Mouse (Mus musculus) midbrain, postnatal 0 days (tissue): ENCODE results near the gene Sgsm2. TPM values are rescaled to one million over a fixed set of nuclear protein-coding genes. Genes with fewer than 3 reads are reported as not detected.
A peak's percentile ranks its signal among the peaks of the same experiment; 100 is the strongest.

Experiments
- ATAC-seq: fragments of 200-750 bp; cut with Nextera tagmentation; 2 replicates; pipeline ENCODE4 v1.8.0; 2017; ENCODE audit warnings: moderate number of reproducible peaks, mild to moderate bottlenecking, moderate TSS enrichment, moderate library complexity; ENCODE audit not compliant: low FRiP score
- DNase-seq: peaks from one replicate; pipeline ENCODE4 v3.0.0-alpha.2; 2015; ENCODE audit warnings: low spot score
- H3K27ac ChIP-seq: fragments of 300-500 bp; sonication (generic); 2 replicates; pipeline ENCODE4 v1.5.1; 2014; ENCODE audit warnings: low read depth, mild to moderate bottlenecking, low read length, mixed read lengths
- H3K27me3 ChIP-seq: fragments of 300-500 bp; sonication (generic); 2 replicates; pipeline ENCODE4 v1.6.1; 2014; ENCODE audit warnings: low read length, control low read depth, mixed read lengths; ENCODE audit not compliant: insufficient read depth
- H3K36me3 ChIP-seq: fragments of 300-500 bp; sonication (generic); 2 replicates; pipeline ENCODE4 v1.6.1; 2014; ENCODE audit warnings: low read length, control low read depth, mixed read lengths; ENCODE audit not compliant: insufficient read depth
- H3K4me1 ChIP-seq: fragments of 300-500 bp; sonication (generic); 2 replicates; pipeline ENCODE4 v1.6.1; 2014; ENCODE audit warnings: mild to moderate bottlenecking, control low read depth, antibody characterized with exemption, low read length, mixed read lengths; ENCODE audit not compliant: insufficient read depth
- H3K4me2 ChIP-seq: fragments of 300-500 bp; sonication (generic); 2 replicates; pipeline ENCODE4 v1.6.1; 2014; ENCODE audit warnings: low read depth, mild to moderate bottlenecking, low read length, mixed read lengths; ENCODE audit not compliant: poor library complexity, severe bottlenecking
- H3K4me3 ChIP-seq: fragments of 300-500 bp; sonication (generic); 2 replicates; pipeline ENCODE4 v1.5.1; 2014; ENCODE audit warnings: low read depth, mild to moderate bottlenecking, low read length, moderate library complexity
- H3K9ac ChIP-seq: fragments of 300-500 bp; sonication (generic); replicated peaks from 2 replicates; pipeline ENCODE4 v1.6.1; 2014; ENCODE audit warnings: mild to moderate bottlenecking, low read length, moderate library complexity, mixed read lengths; ENCODE audit not compliant: poor library complexity, severe bottlenecking
- H3K9me3 ChIP-seq: fragments of 300-500 bp; sonication (generic); 2 replicates; pipeline ENCODE4 v1.6.1; 2016; ENCODE audit warnings: low read length, control low read depth
- CTCF ChIP-seq: IDR thresholded peaks from 2 replicates; pipeline ENCODE4 v1.5.1; 2016; ENCODE audit warnings: antibody characterized with exemption, mild to moderate bottlenecking
- WGBS: fragments of 180-500 bp; shearing (Covaris S2); extraction: QIAGEN DNeasy Blood & Tissue Kit; methylation state at CpG from one replicate; pipeline ENCODE4 v1.1.7; 2014; 5-methylcytosine and 5-hydroxymethylcytosine counted together
- polyA plus RNA-seq: library from polyadenylated mRNA; unstranded; fragments of >200 nt; fragmentation: Nextera tagmentation; extraction: Ambion mirVana; gene quantifications from 2 replicates; pipeline ENCODE4 v1.2.1, GENCODE M21; 2015
- total RNA-seq: library from RNA; depleted of rRNA; stranded (reverse); fragments of >200 nt; gene quantifications from 2 replicates; pipeline ENCODE4 v1.2.3, GENCODE M21; 2014

Gene Sgsm2
- total and polyA plus RNA-seq, 2 experiments from 2014 or later, result 28.8 to 49.1 TPM

- peaks cover 13% of the 10 kb centered on the region for H3K4me1 ChIP-seq
- H3K9ac ChIP-seq, result no peak overlapping the region
- H3K27ac ChIP-seq, result no peak overlapping the region
- no peaks in the 10 kb centered on the region for H3K36me3 ChIP-seq
- H3K4me3 ChIP-seq, result no peak overlapping the region
- ATAC-seq, result no peak
- 54% methylated on average over 1 of the region's 1 CpGs for WGBS
- H3K27me3 ChIP-seq, result no peaks in the 10 kb centered on the region
- no peak for DNase-seq
- TF ChIP-seq CTCF, result no peak
- H3K9me3 ChIP-seq, result no peaks in the 10 kb centered on the region
- no peak overlapping the region for H3K4me2 ChIP-seq
Observed at GRCm38 (mm10) chr11:74834359-74834638, 62.6 kb downstream of the Sgsm2 start.

- H3K4me1 ChIP-seq, result peaks cover 13% of the 10 kb centered on the region
- no peak overlapping the region for H3K27ac ChIP-seq
- no peak overlapping the region for H3K4me3 ChIP-seq
- H3K36me3 ChIP-seq, result no peaks in the 10 kb centered on the region
- no peak for DNase-seq
- H3K4me2 ChIP-seq, result peak overlapping the region; percentile 83
- WGBS, result 85% methylated on average over 8 of the region's 8 CpGs
- no peak for ATAC-seq
- TF ChIP-seq CTCF, result no peak
- no peaks in the 10 kb centered on the region for H3K27me3 ChIP-seq
- no peaks in the 10 kb centered on the region for H3K9me3 ChIP-seq
- H3K9ac ChIP-seq, result 0 out of 2 replicates have a peak overlapping the region, but pooled peaks have one; percentile 80
Observed at GRCm38 (mm10) chr11:74833536-74834358, 63.1 kb downstream of the Sgsm2 start.

- ATAC-seq (no peak), DNase-seq (peak; percentile 71)
- H3K4me1 ChIP-seq, result peaks cover 11% of the 10 kb centered on the region
- TF ChIP-seq CTCF, result no peak
- peak overlapping the region; percentile 91 for H3K27ac ChIP-seq
- no peaks in the 10 kb centered on the region for H3K36me3 ChIP-seq
- H3K27me3 ChIP-seq, result no peaks in the 10 kb centered on the region
- under 1% methylated on average over 26 of the region's 26 CpGs for WGBS
- H3K4me2 ChIP-seq, result peak overlapping the region; percentile 83
- H3K4me3 ChIP-seq, result peak overlapping the region; percentile 69
- H3K9me3 ChIP-seq, result no peaks in the 10 kb centered on the region
- H3K9ac ChIP-seq, result peak overlapping the region; percentile 80
Observed at GRCm38 (mm10) chr11:74832503-74833143, 64.2 kb downstream of the Sgsm2 start.

- DNase-seq (peak; percentile 97), ATAC-seq (peak; percentile 75)
- Histone ChIP-seq H3K4me3 (peak overlapping the region; percentile 69), H3K9me3 (no peaks in the 10 kb centered on the region), H3K4me2 (peak overlapping the region; percentile 83), H3K9ac (peak overlapping the region; percentile 80), H3K27me3 (no peaks in the 10 kb centered on the region), H3K27ac (peak overlapping the region; percentile 91), H3K4me1 (peaks cover 10% of the 10 kb centered on the region; the same call in 1 of the 2 replicates), H3K36me3 (no peaks in the 10 kb centered on the region)
- TF ChIP-seq CTCF, result no peak
- under 1% methylated on average over 56 of the region's 61 CpGs for WGBS
Observed at GRCm38 (mm10) chr11:74831606-74832451, 65.0 kb downstream of the Sgsm2 start.

GRCm38 (mm10) chr11:74831191-74831605 is 65.7 kb downstream of the Sgsm2 start:
- H3K9me3 ChIP-seq, result no peaks in the 10 kb centered on the region
- TF ChIP-seq CTCF, result no peak
- ATAC-seq (no peak), DNase-seq (peak; percentile 56)
- H3K27ac ChIP-seq, result peak overlapping the region; percentile 91
- H3K4me2 ChIP-seq, result peak overlapping the region; percentile 83
- H3K27me3 ChIP-seq, result no peaks in the 10 kb centered on the region
- peak overlapping the region; percentile 80 for H3K9ac ChIP-seq
- peaks cover under 1% of the 10 kb centered on the region for H3K36me3 ChIP-seq
- H3K4me3 ChIP-seq, result peak overlapping the region; percentile 69
- peaks cover 10% of the 10 kb centered on the region; the same call in 1 of the 2 replicates for H3K4me1 ChIP-seq
- WGBS, result 0% methylated on average over 34 of the region's 35 CpGs
